Mouse (Mus musculus): Measurements from ENCODE around the gene Ric1. TPM values are rescaled to one million over a fixed set of nuclear protein-coding genes. Genes with fewer than 3 reads are reported as not detected.

Gene Ric1
- polyA plus RNA-seq, 1 experiment from 2014 or later, result 31.4 TPM

DNA sequence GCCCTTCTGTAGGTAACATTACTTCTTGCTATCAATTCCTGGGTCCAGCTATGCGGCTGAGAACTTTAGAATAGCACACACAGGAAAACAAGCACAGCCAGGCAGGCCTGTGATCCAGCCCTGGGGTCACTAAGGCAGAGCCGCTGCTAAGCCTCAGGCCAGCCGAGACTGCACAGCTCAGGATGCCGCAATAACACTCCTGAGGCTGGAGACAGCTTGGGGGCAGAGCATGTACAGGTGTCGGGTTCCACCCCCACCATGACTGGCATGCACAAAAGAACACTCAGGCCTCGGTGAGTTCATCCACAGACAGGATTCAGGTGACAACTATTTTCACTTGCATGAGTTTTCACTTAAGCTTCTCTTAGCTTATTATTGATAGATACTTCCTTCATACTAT lies 120.1 kb downstream of the Ric1 start:
- Histone ChIP-seq H3K4me3 (no peak overlapping the region), H3K36me3 (peaks cover 8% of the 10 kb centered on the region), H3K9ac (no peak overlapping the region), H3K27me3 (no peaks in the 10 kb centered on the region), H3K9me3 (0 out of 2 replicates have a peak, but pooled peaks cover 3% of the 10 kb centered on the region), H3K4me1 (peaks cover 16% of the 10 kb centered on the region), H3K4me2 (replicated peaks) (no peak overlapping the region), H3K27ac (no peak overlapping the region)
- 19% methylated on average over 6 of the region's 6 CpGs for WGBS
- 0 out of 2 replicates have a peak, but pooled peaks have one; percentile 60 for ATAC-seq (ENCODE audit: insufficient number of reproducible peaks, insufficient read depth, low FRiP score, low TSS enrichment)

DNA sequence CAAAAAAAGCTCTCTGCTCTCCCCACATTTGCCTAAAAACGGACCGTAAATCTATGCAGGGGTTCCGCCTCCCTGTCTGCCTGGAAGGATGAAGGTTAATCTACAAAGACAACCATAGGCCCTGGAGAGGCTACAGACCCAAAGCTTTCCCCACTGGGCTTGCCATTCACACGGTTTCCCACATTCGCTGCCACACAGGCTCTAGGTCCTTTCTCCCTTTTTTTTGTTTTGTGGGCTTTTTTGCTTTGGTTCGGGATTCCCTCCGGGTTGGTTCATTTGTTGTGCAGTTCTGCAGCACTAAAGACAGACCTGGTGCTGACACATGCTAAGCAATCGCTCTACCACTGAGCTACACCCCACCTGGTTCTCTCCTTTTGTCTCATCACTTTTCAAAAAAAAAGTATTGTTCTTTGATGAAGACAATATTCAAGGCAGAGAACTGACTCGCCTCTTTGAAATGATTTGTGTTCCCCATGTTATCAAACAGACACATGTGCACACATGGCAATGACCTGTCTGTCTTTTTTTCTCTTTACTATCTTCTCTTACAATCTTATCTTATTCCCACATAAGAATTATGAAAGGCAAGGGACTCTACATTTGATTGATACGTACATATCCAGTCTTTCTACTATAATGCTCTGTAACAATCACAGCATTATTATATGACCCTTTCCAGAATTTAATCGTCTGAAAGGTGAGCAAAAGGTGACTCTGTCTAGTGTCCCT lies 121.3 kb downstream of the Ric1 start:
- Histone ChIP-seq H3K9me3 (0 out of 2 replicates have a peak, but pooled peaks cover 3% of the 10 kb centered on the region), H3K4me1 (peaks cover 16% of the 10 kb centered on the region), H3K27me3 (no peaks in the 10 kb centered on the region), H3K4me3 (no peak overlapping the region), H3K36me3 (peaks cover 8% of the 10 kb centered on the region), H3K9ac (no peak overlapping the region), H3K27ac (no peak overlapping the region), H3K4me2 (replicated peaks) (no peak overlapping the region)
- WGBS, result 84% methylated on average over 11 of the region's 11 CpGs
- ATAC-seq (ENCODE audit: insufficient number of reproducible peaks, insufficient read depth, low FRiP score, low TSS enrichment), result no peak

DNA sequence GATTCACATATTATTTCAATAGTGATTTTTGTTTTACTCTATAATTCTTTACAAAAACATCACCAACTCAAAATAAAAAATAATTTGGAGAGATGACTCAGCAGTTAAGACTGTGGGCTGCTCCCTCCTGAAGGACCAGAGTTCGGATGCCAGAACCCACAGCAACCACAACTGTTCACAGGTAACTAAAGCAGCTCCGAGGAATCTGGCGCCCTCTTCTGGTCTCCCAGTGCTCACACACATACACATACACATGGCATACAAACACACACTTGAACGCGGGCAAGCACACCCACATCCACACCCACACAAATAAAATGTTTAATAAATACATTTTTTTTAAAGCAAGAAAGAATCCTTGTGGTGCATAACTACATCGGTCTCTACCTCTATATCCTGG lies 122.7 kb downstream of the Ric1 start:
- H3K27me3 ChIP-seq, result no peaks in the 10 kb centered on the region
- H3K36me3 ChIP-seq, result peaks cover 8% of the 10 kb centered on the region
- H3K4me1 ChIP-seq, result peaks cover 16% of the 10 kb centered on the region
- WGBS, result 97% methylated on average over 6 of the region's 6 CpGs
- H3K4me3 ChIP-seq, result no peak overlapping the region
- no peak overlapping the region for H3K9ac ChIP-seq
- H3K27ac ChIP-seq, result no peak overlapping the region
- ATAC-seq (ENCODE audit: insufficient number of reproducible peaks, insufficient read depth, low FRiP score, low TSS enrichment), result no peak
- H3K9me3 ChIP-seq, result 0 out of 2 replicates have a peak, but pooled peaks cover 3% of the 10 kb centered on the region
- no peak overlapping the region for H3K4me2 ChIP-seq (replicated peaks)

DNA sequence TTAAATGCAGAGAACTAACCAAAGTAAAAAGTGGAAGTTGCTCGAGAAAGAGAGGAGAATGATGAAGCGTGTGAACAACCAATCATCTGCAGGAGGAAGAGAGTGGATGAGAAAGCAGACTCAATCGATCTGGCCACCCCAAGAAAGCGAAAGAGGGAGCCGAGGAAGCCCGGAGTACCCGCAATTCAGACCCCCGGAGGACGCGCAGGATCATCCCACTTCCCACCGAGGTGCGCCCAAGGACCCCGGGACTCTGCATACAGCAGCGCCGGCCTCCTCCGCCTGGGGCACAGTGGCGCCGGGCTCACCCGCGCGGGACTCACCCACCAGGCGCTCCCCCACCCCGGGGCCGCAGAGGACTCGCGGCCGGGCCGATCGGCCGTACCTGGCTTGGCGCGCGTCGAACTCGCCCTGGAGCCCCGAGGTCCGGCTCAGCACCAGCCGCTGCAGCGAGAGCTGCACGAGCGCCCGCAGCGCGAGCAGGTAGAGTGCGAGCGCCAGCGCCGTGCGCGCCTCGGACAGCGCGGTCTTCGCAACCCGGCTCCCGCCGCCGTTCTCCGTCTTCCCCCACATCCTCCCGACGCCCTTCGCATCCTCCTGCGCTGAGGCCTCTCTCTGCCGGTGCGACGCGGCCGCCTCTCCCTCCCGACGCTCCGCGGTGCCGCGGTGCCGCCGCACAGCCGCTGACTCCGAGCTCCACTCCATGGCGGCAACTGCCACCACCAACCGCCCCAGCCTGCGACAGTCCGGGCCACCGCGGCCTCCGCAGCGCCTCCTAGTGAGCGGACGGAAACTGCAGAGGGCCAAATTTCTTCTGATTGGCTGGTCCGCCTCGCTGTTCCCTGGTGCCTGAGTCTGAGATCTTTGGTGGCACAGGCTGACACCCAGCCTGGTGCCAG lies 125.8 kb downstream of the Ric1 start, which contains the start of gene Ermp1:
Gene Ermp1 (minus strand): TSS at position 765 of the 899 bp plus-strand sequence.
- no peaks in the 10 kb centered on the region for H3K4me1 ChIP-seq
- H3K27me3 ChIP-seq, result no peaks in the 10 kb centered on the region
- under 1% methylated on average over 90 of the region's 90 CpGs for WGBS
- peak within 1 kb of the TSS; percentile 91 for H3K27ac ChIP-seq
- H3K9ac ChIP-seq, result peak within 1 kb of the TSS; percentile 82
- peak within 1 kb of the TSS; percentile 57 for H3K4me2 ChIP-seq (replicated peaks)
- H3K9me3 ChIP-seq, result 0 out of 2 replicates have a peak, but pooled peaks cover 3% of the 10 kb centered on the region
- peaks cover 8% of the 10 kb centered on the region for H3K36me3 ChIP-seq
- H3K4me3 ChIP-seq, result peak within 1 kb of the TSS; percentile 75
- peak; percentile 89 for ATAC-seq (ENCODE audit: insufficient number of reproducible peaks, insufficient read depth, low FRiP score, low TSS enrichment)

DNA sequence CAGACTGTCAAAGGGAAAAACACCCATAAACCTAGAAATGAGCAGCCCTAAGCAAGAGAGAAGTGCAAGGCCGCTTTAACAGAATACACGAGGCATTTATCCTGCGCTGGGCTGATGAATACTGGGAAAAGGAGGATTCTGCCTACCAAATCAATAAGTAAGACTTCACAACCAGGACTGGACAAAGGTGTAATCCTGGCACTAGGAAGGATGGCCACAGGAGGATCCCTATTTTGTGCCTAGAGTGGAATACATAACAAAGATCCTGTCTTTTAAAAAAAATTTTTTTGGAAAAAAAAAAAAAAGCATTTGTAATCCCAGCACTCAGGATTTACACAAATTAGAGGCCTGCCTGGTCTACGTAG lies 126.5 kb downstream of the Ric1 start:
- Histone ChIP-seq H3K27ac (peak overlapping the region; percentile 91; the same call in 1 of the 2 replicates), H3K4me3 (peak overlapping the region; percentile 75), H3K4me1 (no peaks in the 10 kb centered on the region), H3K9ac (peak overlapping the region; percentile 82; the same call in 1 of the 2 replicates), H3K27me3 (no peaks in the 10 kb centered on the region), H3K4me2 (replicated peaks) (peak overlapping the region; percentile 57; the same call in 1 of the 2 replicates), H3K36me3 (peaks cover 8% of the 10 kb centered on the region), H3K9me3 (0 out of 2 replicates have a peak, but pooled peaks cover 3% of the 10 kb centered on the region)
- 25% methylated on average over 4 of the region's 4 CpGs for WGBS
- no peak for ATAC-seq (ENCODE audit: insufficient number of reproducible peaks, insufficient read depth, low FRiP score, low TSS enrichment)

DNA sequence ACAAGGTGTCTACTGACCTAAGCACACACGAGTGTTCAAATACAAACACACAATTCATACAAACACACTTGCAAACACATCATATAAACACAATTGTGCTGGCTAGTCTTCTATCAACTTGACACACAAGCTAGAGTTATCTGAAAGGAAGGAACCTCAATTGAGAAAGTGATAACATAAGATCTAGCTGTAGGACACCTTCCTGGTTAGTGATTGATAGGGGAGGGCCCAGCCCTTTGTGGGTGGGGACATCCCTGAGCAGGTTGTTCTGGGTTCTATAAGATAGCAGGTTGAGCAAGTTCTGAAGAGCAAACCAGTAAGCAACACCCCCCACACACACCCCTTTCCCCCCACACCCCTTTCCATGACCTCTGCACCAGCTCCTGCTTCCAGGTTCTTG lies 127.6 kb downstream of the Ric1 start:
- no peaks in the 10 kb centered on the region for H3K27me3 ChIP-seq
- no peak overlapping the region for H3K4me2 ChIP-seq (replicated peaks)
- H3K36me3 ChIP-seq, result peaks cover 8% of the 10 kb centered on the region
- no peak for ATAC-seq (ENCODE audit: insufficient number of reproducible peaks, insufficient read depth, low FRiP score, low TSS enrichment)
- H3K27ac ChIP-seq, result no peak overlapping the region
- H3K4me3 ChIP-seq, result no peak overlapping the region
- H3K9me3 ChIP-seq, result 0 out of 2 replicates have a peak, but pooled peaks cover 3% of the 10 kb centered on the region
- no peak overlapping the region for H3K9ac ChIP-seq
- no peaks in the 10 kb centered on the region for H3K4me1 ChIP-seq
- 69% methylated on average over 1 of the region's 1 CpGs for WGBS

DNA sequence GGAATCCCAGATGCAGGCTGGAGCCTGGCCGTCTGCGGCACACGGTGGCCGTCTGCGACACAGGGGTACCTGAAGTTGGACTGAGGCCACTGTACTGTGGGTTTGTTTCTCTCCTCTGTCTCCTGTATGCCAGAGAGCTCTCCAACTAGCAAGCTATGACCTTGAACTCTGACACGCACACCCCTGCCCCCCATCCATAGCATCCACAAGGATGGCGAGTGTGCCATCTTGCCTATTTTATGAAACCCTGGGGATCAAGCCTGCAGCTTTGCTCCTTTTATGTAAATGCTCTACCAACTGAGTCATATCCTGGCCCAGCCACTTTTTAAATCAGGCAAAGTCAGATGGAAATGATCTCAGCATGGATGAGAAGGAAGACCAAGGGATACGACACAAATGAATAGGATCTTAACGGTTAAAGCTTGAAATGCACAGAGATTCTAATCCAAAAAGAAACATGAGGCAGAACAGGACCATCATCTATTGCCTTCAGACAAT lies 131.7 kb downstream of the Ric1 start:
- WGBS, result 78% methylated on average over 9 of the region's 9 CpGs
- Histone ChIP-seq H3K36me3 (no peaks in the 10 kb centered on the region), H3K4me2 (replicated peaks) (no peak overlapping the region), H3K4me1 (no peaks in the 10 kb centered on the region), H3K9ac (no peak overlapping the region), H3K4me3 (no peak overlapping the region), H3K27ac (no peak overlapping the region), H3K27me3 (no peaks in the 10 kb centered on the region), H3K9me3 (no peaks in the 10 kb centered on the region)
- ATAC-seq (ENCODE audit: insufficient number of reproducible peaks, insufficient read depth, low FRiP score, low TSS enrichment), result no peak

DNA sequence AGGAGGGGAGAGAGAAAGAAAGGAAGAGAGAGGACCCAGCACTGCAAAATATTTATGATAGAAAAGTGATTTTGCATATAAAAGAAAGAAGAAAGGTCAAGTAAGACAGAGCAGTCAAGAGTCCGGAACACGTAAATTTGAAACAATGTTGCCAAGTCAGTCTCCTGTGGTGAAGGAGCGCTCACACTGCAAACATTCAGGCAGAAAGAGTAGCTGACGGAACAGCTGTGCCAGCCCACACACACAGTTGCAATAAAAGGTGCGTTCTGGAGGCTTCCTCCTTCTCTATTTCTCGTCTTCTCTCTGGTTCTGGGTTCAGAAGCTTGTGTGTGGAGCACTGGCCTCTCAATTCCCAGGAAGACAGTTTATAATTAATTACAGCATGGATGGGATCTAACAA lies 133.1 kb downstream of the Ric1 start:
- no peak for ATAC-seq (ENCODE audit: insufficient number of reproducible peaks, insufficient read depth, low FRiP score, low TSS enrichment)
- no peak overlapping the region for H3K27ac ChIP-seq
- H3K4me3 ChIP-seq, result no peak overlapping the region
- H3K9me3 ChIP-seq, result no peaks in the 10 kb centered on the region
- H3K27me3 ChIP-seq, result no peaks in the 10 kb centered on the region
- H3K4me2 ChIP-seq (replicated peaks), result no peak overlapping the region
- no peaks in the 10 kb centered on the region for H3K4me1 ChIP-seq
- no peaks in the 10 kb centered on the region for H3K36me3 ChIP-seq
- H3K9ac ChIP-seq, result no peak overlapping the region
- 53% methylated on average over 6 of the region's 6 CpGs for WGBS

DNA sequence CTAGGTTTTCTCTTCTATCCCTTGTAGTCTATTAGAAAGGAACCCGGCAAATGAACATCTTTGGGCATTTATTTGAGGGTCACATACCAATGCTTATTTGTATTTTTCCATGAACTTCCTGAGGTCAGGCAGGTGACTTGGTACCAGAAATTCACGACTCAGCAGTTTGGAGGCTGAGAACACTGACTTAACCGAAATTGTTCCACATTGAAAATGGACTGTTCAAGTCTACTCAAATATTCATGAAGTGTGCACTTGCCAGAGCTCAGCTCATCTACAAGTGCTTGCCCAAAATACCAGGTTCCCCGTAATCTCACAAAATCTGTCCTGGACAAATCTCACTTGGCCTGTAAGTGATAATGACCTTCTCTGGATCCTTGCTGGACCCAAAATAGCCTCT lies 133.9 kb downstream of the Ric1 start:
- 69% methylated on average over 4 of the region's 4 CpGs for WGBS
- no peak overlapping the region for H3K4me3 ChIP-seq
- H3K9ac ChIP-seq, result no peak overlapping the region
- H3K27me3 ChIP-seq, result no peaks in the 10 kb centered on the region
- H3K4me1 ChIP-seq, result no peaks in the 10 kb centered on the region
- ATAC-seq (ENCODE audit: insufficient number of reproducible peaks, insufficient read depth, low FRiP score, low TSS enrichment), result no peak
- H3K36me3 ChIP-seq, result no peaks in the 10 kb centered on the region
- H3K9me3 ChIP-seq, result no peaks in the 10 kb centered on the region
- H3K4me2 ChIP-seq (replicated peaks), result no peak overlapping the region
- H3K27ac ChIP-seq, result no peak overlapping the region

Measured in embryonic facial prominence, embryonic 12.5 days (tissue).